Mouse (Mus musculus): ENCODE data around the gene Gstm4. TPM values are rescaled to one million over a fixed set of nuclear protein-coding genes. Genes with fewer than 3 reads are reported as not detected.

Gstm4 gene
- total RNA-seq (2014; rRNA removed) (6.7 and 6.9 TPM in 2 replicates), polyA plus RNA-seq (2015; fragmentation: Nextera tagmentation; extraction: Ambion mirVana) (22.5 and 23.0 TPM in 2 replicates)

DNA sequence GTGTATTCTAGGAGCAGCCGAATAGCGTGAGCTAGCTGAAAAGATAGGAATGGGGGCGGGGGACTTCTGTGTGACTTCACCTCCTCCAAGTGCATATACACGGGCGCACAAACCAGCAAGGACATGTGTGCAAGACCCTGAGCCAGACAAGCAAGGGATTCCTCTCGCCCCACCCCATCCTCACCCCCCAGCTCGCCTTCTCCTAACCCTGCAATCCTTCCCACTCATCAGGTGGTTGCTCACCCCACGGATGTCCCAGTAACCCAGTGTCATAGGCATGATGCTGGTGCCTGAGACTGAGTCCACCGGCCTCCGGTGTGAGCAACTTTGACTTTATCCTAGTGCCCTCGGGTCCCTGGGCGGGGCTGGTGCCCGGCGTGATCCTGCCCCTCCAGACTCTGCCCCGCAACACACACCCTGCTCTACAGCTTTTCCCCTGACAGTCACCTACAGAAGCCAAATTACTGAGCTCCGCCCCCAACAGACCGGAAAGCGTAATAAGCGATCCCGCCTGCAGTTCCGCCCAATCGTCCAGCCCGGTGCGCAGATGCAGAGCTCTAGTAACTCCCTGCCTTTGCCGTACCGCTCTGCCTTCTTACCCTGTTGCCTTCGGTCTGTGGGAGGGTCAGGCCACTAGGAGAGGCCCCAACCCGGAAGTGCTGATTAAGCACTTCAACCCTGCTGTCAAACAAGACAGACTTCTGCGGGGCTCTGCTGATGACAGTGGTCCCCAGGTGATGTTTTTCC lies at the start of gene Gstm4:
Gstm4 (minus strand) TSS at position 501 of the 747 bp plus-strand sequence.
- Histone ChIP-seq H3K4me1 (ENCODE audit: insufficient read depth, low read length) (peaks cover 11% of the 10 kb centered on the region), H3K9ac (replicated peaks; ENCODE audit: low read length) (peak within 1 kb of the TSS; percentile 60), H3K27ac (peak within 1 kb of the TSS; percentile 74; the same call in 1 of the 2 replicates), H3K27me3 (ENCODE audit: insufficient read depth, low read length) (no peaks in the 10 kb centered on the region), H3K4me2 (ENCODE audit: low read depth, low read length) (peak within 1 kb of the TSS; percentile 87), H3K36me3 (ENCODE audit: insufficient read depth, low read length) (no peaks in the 10 kb centered on the region), H3K9me3 (ENCODE audit: low read length) (no peaks in the 10 kb centered on the region), H3K4me3 (ENCODE audit: low read length) (peak within 1 kb of the TSS; percentile 48)
- ATAC-seq (peak; percentile 91), DNase-seq (ENCODE audit: low spot score) (peak; percentile 90)
- TF ChIP-seq CTCF (IDR thresholded peaks at IDR 0.05; ENCODE audit: low read depth), result peak; percentile 29
- WGBS, result 6% methylated on average over 29 of the region's 29 CpGs

DNA sequence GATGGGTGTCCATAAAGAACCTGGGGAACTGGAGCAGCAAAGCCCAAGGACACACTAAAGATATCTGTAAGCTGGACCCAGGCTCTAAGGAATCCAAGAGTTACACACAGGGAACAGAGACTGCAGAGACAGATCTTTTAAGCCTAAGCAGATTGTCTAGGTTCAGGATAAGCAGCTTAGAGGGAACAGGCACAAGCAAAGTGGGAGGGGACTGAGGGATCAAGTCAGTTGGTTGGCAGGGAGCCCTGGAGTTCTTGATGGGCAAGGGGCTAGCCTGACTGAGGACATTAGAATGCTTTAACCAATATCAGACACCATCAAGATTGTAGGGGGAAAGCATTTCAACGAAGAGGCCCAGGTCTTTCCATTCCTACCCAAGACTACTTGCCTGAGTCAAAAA lies 49.5 kb upstream of the Gstm4 start:
- no peak overlapping the region for H3K27ac ChIP-seq
- ATAC-seq, result no peak
- no peak overlapping the region for H3K4me2 ChIP-seq (ENCODE audit: low read depth, low read length)
- no peaks in the 10 kb centered on the region for H3K27me3 ChIP-seq (ENCODE audit: insufficient read depth, low read length)
- H3K36me3 ChIP-seq (ENCODE audit: insufficient read depth, low read length), result no peaks in the 10 kb centered on the region
- peak; percentile 51 for DNase-seq (ENCODE audit: low spot score)
- H3K4me3 ChIP-seq (ENCODE audit: low read length), result no peak overlapping the region
- H3K4me1 ChIP-seq (ENCODE audit: insufficient read depth, low read length), result no peaks in the 10 kb centered on the region
- no peaks in the 10 kb centered on the region for H3K9me3 ChIP-seq (ENCODE audit: low read length)
- no peak for TF ChIP-seq CTCF (IDR thresholded peaks at IDR 0.05; ENCODE audit: low read depth)
- no peak overlapping the region for H3K9ac ChIP-seq (replicated peaks; ENCODE audit: low read length)
- 79% methylated on average over 1 of the region's 1 CpGs for WGBS

DNA sequence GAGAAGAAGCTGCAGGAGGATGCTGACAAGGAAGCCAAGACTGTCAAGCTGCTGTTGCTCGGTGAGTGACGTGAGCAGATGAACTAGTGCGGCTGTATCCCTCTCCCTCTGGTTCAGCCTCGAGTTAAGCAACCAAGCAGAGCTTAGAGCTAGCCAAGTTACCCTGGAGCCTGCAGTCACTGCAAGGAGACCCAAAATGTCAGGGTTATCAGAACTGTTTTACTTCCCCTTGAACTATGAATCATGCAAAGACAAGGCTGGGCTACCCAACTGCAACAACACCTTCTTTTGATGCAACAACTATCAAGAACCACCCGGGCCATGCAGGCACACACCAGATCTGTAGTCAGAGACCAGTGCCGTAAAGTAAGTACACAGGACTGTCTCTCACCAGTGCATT lies 48.6 kb upstream of the Gstm4 start:
- no peak for TF ChIP-seq CTCF (IDR thresholded peaks at IDR 0.05; ENCODE audit: low read depth)
- no peaks in the 10 kb centered on the region for H3K4me1 ChIP-seq (ENCODE audit: insufficient read depth, low read length)
- no peak overlapping the region for H3K4me2 ChIP-seq (ENCODE audit: low read depth, low read length)
- H3K27me3 ChIP-seq (ENCODE audit: insufficient read depth, low read length), result no peaks in the 10 kb centered on the region
- no peak overlapping the region for H3K27ac ChIP-seq
- H3K4me3 ChIP-seq (ENCODE audit: low read length), result no peak overlapping the region
- WGBS, result 52% methylated on average over 6 of the region's 6 CpGs
- H3K36me3 ChIP-seq (ENCODE audit: insufficient read depth, low read length), result no peaks in the 10 kb centered on the region
- no peak for DNase-seq (ENCODE audit: low spot score)
- no peak overlapping the region for H3K9ac ChIP-seq (replicated peaks; ENCODE audit: low read length)
- no peak for ATAC-seq
- H3K9me3 ChIP-seq (ENCODE audit: low read length), result no peaks in the 10 kb centered on the region

DNA sequence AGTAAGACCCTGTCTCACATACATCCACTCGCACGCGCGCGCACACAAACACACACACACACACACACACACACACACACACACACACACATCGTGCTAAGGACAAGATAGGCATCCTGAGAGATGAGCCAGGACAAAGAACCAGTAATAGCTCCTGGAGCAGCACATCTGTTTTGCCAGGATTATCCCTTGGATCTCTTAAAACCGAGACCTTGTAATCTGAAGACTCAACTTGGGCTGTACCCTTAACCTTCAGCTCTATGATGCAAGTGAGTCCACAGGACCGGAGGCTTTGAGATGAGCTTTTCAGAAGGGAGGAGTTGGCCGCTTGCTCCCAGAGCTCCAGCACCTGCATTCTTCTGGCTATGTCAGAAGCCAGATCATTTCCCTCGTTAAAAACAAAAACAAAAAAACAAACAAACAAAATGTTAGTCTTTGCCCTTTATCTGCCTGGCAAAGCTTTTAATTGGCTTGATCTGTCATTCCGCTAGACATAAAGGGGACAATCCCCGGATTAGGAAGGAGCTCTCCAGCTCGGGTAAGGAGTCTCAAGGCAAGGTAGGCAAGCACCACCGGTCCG lies 47.9 kb upstream of the Gstm4 start, which contains the start of gene Gnat2:
Gnat2 (plus strand) TSS at position 254 of the 580 bp plus-strand sequence.
- no peak within 1 kb of the TSS for H3K4me2 ChIP-seq (ENCODE audit: low read depth, low read length)
- no peak for TF ChIP-seq CTCF (IDR thresholded peaks at IDR 0.05; ENCODE audit: low read depth)
- WGBS, result 76% methylated on average over 15 of the region's 15 CpGs
- no peak within 1 kb of the TSS for H3K9ac ChIP-seq (replicated peaks; ENCODE audit: low read length)
- H3K4me3 ChIP-seq (ENCODE audit: low read length), result no peak within 1 kb of the TSS
- no peaks in the 10 kb centered on the region for H3K9me3 ChIP-seq (ENCODE audit: low read length)
- no peak for DNase-seq (ENCODE audit: low spot score)
- no peaks in the 10 kb centered on the region for H3K27me3 ChIP-seq (ENCODE audit: insufficient read depth, low read length)
- ATAC-seq, result no peak
- H3K27ac ChIP-seq, result no peak within 1 kb of the TSS
- no peaks in the 10 kb centered on the region for H3K4me1 ChIP-seq (ENCODE audit: insufficient read depth, low read length)
- no peaks in the 10 kb centered on the region for H3K36me3 ChIP-seq (ENCODE audit: insufficient read depth, low read length)

DNA sequence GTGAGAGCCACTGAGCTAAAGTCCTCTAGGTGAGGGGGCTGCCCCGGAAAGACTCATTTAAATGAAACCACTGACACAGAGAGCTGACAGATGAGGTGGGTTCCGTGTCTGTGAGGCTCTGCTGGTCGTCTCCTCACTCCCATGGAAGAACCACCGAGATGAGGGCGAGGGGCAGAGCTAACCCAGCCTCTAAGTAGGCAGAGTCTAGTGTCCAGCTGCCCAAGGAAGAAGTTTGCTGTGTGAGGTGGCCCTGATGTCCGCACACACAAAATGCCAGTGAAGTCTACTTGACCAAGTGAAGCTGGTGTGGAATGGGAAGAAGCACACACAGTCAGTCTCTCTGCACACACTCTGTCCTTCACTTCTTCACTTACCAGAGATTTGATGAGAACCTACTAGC lies 47.3 kb upstream of the Gstm4 start:
- Histone ChIP-seq H3K4me1 (ENCODE audit: insufficient read depth, low read length) (no peaks in the 10 kb centered on the region), H3K4me2 (ENCODE audit: low read depth, low read length) (no peak overlapping the region), H3K27me3 (ENCODE audit: insufficient read depth, low read length) (no peaks in the 10 kb centered on the region), H3K9me3 (ENCODE audit: low read length) (no peaks in the 10 kb centered on the region), H3K36me3 (ENCODE audit: insufficient read depth, low read length) (no peaks in the 10 kb centered on the region), H3K27ac (no peak overlapping the region), H3K9ac (replicated peaks; ENCODE audit: low read length) (no peak overlapping the region), H3K4me3 (ENCODE audit: low read length) (no peak overlapping the region)
- ATAC-seq (no peak), DNase-seq (ENCODE audit: low spot score) (no peak)
- no peak for TF ChIP-seq CTCF (IDR thresholded peaks at IDR 0.05; ENCODE audit: low read depth)
- WGBS, result 79% methylated on average over 6 of the region's 6 CpGs

DNA sequence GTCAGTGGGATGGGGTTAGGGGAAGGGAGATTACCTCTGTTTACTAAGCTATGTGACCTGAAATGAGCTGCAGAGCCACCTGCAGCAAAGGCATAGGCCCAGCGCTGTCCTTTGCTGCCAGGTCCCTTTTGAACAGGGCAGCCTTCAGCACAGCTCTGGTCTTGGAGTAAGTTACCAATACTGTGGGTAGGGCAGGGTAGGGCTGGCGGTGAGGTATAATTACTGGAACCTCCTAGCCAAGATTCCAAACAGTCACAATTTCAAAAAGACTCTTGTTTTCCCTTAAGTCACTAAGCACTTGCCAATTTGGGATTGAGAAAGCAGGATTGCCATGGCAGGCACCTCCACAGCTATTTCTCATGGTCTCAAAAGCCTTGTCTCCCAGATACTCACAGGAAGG lies 45.9 kb upstream of the Gstm4 start:
- Histone ChIP-seq H3K4me2 (ENCODE audit: low read depth, low read length) (no peak overlapping the region), H3K27ac (no peak overlapping the region), H3K4me1 (ENCODE audit: insufficient read depth, low read length) (peaks cover 9% of the 10 kb centered on the region; the same call in 1 of the 2 replicates), H3K27me3 (ENCODE audit: insufficient read depth, low read length) (no peaks in the 10 kb centered on the region), H3K9ac (replicated peaks; ENCODE audit: low read length) (no peak overlapping the region), H3K36me3 (ENCODE audit: insufficient read depth, low read length) (no peaks in the 10 kb centered on the region), H3K9me3 (ENCODE audit: low read length) (no peaks in the 10 kb centered on the region), H3K4me3 (ENCODE audit: low read length) (no peak overlapping the region)
- WGBS, result 89% methylated on average over 2 of the region's 2 CpGs
- TF ChIP-seq CTCF (IDR thresholded peaks at IDR 0.05; ENCODE audit: low read depth), result no peak
- DNase-seq (ENCODE audit: low spot score) (no peak), ATAC-seq (no peak)

DNA sequence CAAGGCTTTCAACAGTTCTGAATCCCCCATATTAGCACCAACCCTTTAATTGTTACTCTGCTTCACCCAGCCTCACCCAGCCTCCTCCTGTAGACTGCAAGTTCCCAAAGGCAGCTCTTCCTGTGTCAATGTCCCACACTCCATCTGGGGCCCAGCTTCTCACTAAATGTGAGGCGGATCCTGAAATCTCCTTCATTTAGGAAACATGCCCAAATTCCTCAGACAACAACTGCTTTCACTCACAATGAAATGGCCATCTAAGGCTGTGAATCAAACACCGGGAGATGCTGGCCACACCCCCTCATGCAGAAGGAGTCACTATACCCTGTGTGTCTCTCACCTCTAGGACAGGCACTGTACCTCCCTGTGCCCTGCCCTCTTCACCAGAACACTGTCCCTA lies 45.2 kb upstream of the Gstm4 start:
- Histone ChIP-seq H3K9me3 (ENCODE audit: low read length) (no peaks in the 10 kb centered on the region), H3K4me2 (ENCODE audit: low read depth, low read length) (no peak overlapping the region), H3K4me3 (ENCODE audit: low read length) (no peak overlapping the region), H3K27me3 (ENCODE audit: insufficient read depth, low read length) (no peaks in the 10 kb centered on the region), H3K9ac (replicated peaks; ENCODE audit: low read length) (no peak overlapping the region), H3K4me1 (ENCODE audit: insufficient read depth, low read length) (peaks cover 9% of the 10 kb centered on the region; the same call in 1 of the 2 replicates), H3K27ac (no peak overlapping the region), H3K36me3 (ENCODE audit: insufficient read depth, low read length) (no peaks in the 10 kb centered on the region)
- WGBS, result 44% methylated on average over 2 of the region's 2 CpGs
- ATAC-seq (no peak), DNase-seq (ENCODE audit: low spot score) (no peak)
- no peak for TF ChIP-seq CTCF (IDR thresholded peaks at IDR 0.05; ENCODE audit: low read depth)
